ENCODE assay signal across 9 mouse cellular contexts in genomic region chr13:52679906-52680305, GRCm38 (mm10).
DNase-seq lines count a peak whose midpoint lies in the region; ATAC-seq and TF ChIP-seq lines count a peak whose summit lies in the region.
"Had no signal": no experiment of that assay in that cellular context is flagged by ENCODE, and none has a peak within 500 bp of the region (broad histone marks: within the 10 kb centered on the region; RNA-seq: fewer than 3 reads in every experiment).

No protein-coding gene starts in this region.

- 24% methylated on average over 5 of the region's 5 CpGs for WGBS in hindbrain, embryonic 16.5 days
- WGBS in midbrain, embryonic 10.5 days: 46% methylated on average over 5 of the region's 5 CpGs
- WGBS in kidney, adult 2 months: 79% methylated on average over 5 of the region's 5 CpGs

- ATAC-seq in hindbrain, embryonic 16.5 days: peak; percentile 96

- peaks cover 5% of the 10 kb centered on the region for H3K4me1 ChIP-seq in hindbrain, embryonic 16.5 days (ENCODE audit: control insufficient read depth, insufficient read depth, low read depth, low read length)
- H3K4me1 ChIP-seq in midbrain, embryonic 10.5 days: peaks cover 32% of the 10 kb centered on the region
- no peaks in the 10 kb centered on the region for H3K4me1 ChIP-seq in kidney, adult 2 months (ENCODE audit: control insufficient read depth, insufficient read depth, low read length)

- no peak for TF ChIP-seq CTCF in kidney, adult 2 months (conservative IDR thresholded peaks at IDR 0.05; ENCODE audit: insufficient read depth, insufficient read length, low read depth, low read length)

- no peaks in the 10 kb centered on the region for H3K9me3 ChIP-seq in hindbrain, embryonic 16.5 days (ENCODE audit: control insufficient read depth, low read length)
- H3K9me3 ChIP-seq in midbrain, embryonic 10.5 days (replicated peaks): no peaks in the 10 kb centered on the region

- peak; percentile 54 for DNase-seq in 3T3-L1 (ENCODE audit: low read depth, low spot score)
- DNase-seq in adrenal gland, postnatal 36 days: peak; percentile 64 to 74
- DNase-seq in midbrain, embryonic 10.5 days (ENCODE audit: low spot score): peak; percentile 38
- DNase-seq in lung, postnatal 36 days: no peak
- no peak for DNase-seq in lung, postnatal 14 days
- no peak for DNase-seq in kidney, adult 2 months
- no peak for DNase-seq in embryo, embryonic 9.5 days (ENCODE audit: extremely low spot score)

- H3K4me3 ChIP-seq in hindbrain, embryonic 16.5 days (ENCODE audit: low read length): no peak overlapping the region
- H3K4me3 ChIP-seq in midbrain, embryonic 10.5 days: no peak overlapping the region
- H3K4me3 ChIP-seq in kidney, adult 2 months (ENCODE audit: insufficient read depth, low read depth, low read length): no peak overlapping the region

- no peaks in the 10 kb centered on the region for H3K27me3 ChIP-seq in hindbrain, embryonic 16.5 days (replicated peaks; ENCODE audit: control insufficient read depth, insufficient read depth, low read length)
- H3K27me3 ChIP-seq in midbrain, embryonic 10.5 days (ENCODE audit: low read depth, poor library complexity, severe bottlenecking): no peaks in the 10 kb centered on the region
- H3K27me3 ChIP-seq in kidney, adult 2 months (replicated peaks; ENCODE audit: control insufficient read depth, insufficient read depth, low read length): no peaks in the 10 kb centered on the region

- H3K27ac ChIP-seq in hindbrain, embryonic 16.5 days (ENCODE audit: low read depth, low read length): no peak overlapping the region
- H3K27ac ChIP-seq in midbrain, embryonic 10.5 days (replicated peaks): no peak overlapping the region
- H3K27ac ChIP-seq in kidney, adult 2 months (ENCODE audit: insufficient read depth, low read depth, low read length): no peak overlapping the region
- H3K27ac ChIP-seq: liver, embryonic 14.5 days had no signal

- no peak overlapping the region for H3K9ac ChIP-seq in hindbrain, embryonic 16.5 days (ENCODE audit: low read depth, low read length)
- H3K9ac ChIP-seq: liver, embryonic 14.5 days had no signal

- H3K4me2 ChIP-seq in hindbrain, embryonic 16.5 days (ENCODE audit: low read length): no peak overlapping the region

- no peak for TF ChIP-seq POLR2A in kidney, adult 2 months (IDR thresholded peaks at IDR 0.05; ENCODE audit: low read depth, low read length)

- H3K36me3 ChIP-seq in hindbrain, embryonic 16.5 days (ENCODE audit: control insufficient read depth, insufficient read depth, low read length): no peaks in the 10 kb centered on the region
- no peaks in the 10 kb centered on the region for H3K36me3 ChIP-seq in midbrain, embryonic 10.5 days
- no peaks in the 10 kb centered on the region for H3K36me3 ChIP-seq in kidney, adult 2 months (ENCODE audit: control insufficient read depth, insufficient read depth, low read length)

Comparison
In these comparisons a context has a peak if more than half of its experiments do, and no peak if none do; other contexts are left out.
1. DNase-seq: peak in 3T3-L1 (single experiment), adrenal gland, postnatal 36 days (2 of 2) and midbrain, embryonic 10.5 days (single experiment); none in lung, postnatal 36 days (single experiment), lung, postnatal 14 days (single experiment), kidney, adult 2 months (single experiment) and embryo, embryonic 9.5 days (single experiment).